Mouse (Mus musculus) heart, embryonic 16.5 days (tissue): ENCODE data around the gene Exosc8. TPM values are rescaled to one million over a fixed set of nuclear protein-coding genes. Genes with fewer than 3 reads are reported as not detected.

Experiments
- ATAC-seq: fragments of 200-750 bp; cut with Nextera tagmentation; replicated peaks from 2 replicates; pipeline ENCODE4 v1.8.0; 2017; ENCODE audit warnings: moderate number of reproducible peaks; ENCODE audit not compliant: insufficient read depth, low FRiP score; ENCODE audit errors: extremely low read depth
- H3K27ac ChIP-seq: fragments of 300-500 bp; sonication (generic); 2 replicates; pipeline ENCODE4 v1.5.1; 2014; ENCODE audit warnings: mild to moderate bottlenecking, low read length, control low read depth, moderate library complexity
- H3K27me3 ChIP-seq: fragments of 300-500 bp; sonication (generic); 2 replicates; pipeline ENCODE4 v1.6.1; 2014; ENCODE audit warnings: low read length, mixed read lengths; ENCODE audit not compliant: control insufficient read depth, insufficient read depth
- H3K36me3 ChIP-seq: fragments of 300-500 bp; sonication (generic); 2 replicates; pipeline ENCODE4 v1.6.1; 2014; ENCODE audit not compliant: control insufficient read depth, insufficient read depth
- H3K4me1 ChIP-seq: fragments of 300-500 bp; sonication (generic); 2 replicates; pipeline ENCODE4 v1.6.1; 2014; ENCODE audit warnings: low read length, mixed read lengths; ENCODE audit not compliant: control insufficient read depth, insufficient read depth
- H3K4me2 ChIP-seq: fragments of 300-500 bp; sonication (generic); 2 replicates; pipeline ENCODE4 v1.6.1; 2014; ENCODE audit warnings: low read depth, mild to moderate bottlenecking, control low read depth, low read length
- H3K4me3 ChIP-seq: fragments of 300-500 bp; sonication (generic); 2 replicates; pipeline ENCODE4 v1.5.1; 2014; ENCODE audit warnings: mild to moderate bottlenecking, control low read depth, low read length
- H3K9ac ChIP-seq: fragments of 300-500 bp; sonication (generic); 2 replicates; pipeline ENCODE4 v1.6.1; 2014; ENCODE audit warnings: low read length, control low read depth
- H3K9me3 ChIP-seq: fragments of 300-500 bp; sonication (generic); replicated peaks from 2 replicates; pipeline ENCODE4 v1.6.1; 2016; ENCODE audit warnings: low read length; ENCODE audit not compliant: control insufficient read depth
- WGBS: fragments of 180-500 bp; shearing (Covaris S2); extraction: QIAGEN DNeasy Blood & Tissue Kit; methylation state at CpG from one replicate; pipeline ENCODE4 v1.1.7; 2014; 5-methylcytosine and 5-hydroxymethylcytosine counted together
- polyA plus RNA-seq: library from polyadenylated mRNA; unstranded; fragments of >200 nt; fragmentation: Nextera tagmentation; extraction: Ambion mirVana; gene quantifications from 2 replicates; pipeline ENCODE4 v1.2.1, GENCODE M21; 2015

Exosc8 gene
- polyA plus RNA-seq, 1 experiment from 2014 or later, result 75.0 TPM

DNA sequence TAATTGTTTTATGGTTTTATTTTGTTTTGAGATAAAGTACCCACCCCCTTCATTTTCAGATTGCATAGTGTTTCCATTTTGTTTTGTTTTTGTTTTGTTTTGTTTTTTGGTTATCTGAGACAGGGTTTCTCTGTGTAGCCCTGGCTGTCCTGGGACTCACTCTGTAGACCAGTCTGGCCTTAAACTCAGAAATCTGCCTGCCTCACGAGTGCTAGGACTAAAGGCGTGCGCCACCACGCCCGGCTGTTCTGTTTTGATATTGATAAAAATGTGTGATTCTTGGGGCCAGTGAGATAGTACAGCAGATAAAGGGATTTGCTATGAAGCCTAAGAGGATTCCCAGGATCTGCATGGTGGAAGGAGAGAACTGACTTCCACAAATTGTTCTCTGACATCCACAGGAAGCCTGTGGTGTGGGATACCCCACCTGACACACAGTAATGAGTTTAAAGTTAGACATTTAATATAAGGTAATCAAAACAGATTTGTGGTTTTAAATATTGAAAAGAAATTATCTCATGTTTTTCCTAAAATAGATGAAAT is 35.4 kb downstream of the Exosc8 start:
- WGBS, result 46% methylated on average over 5 of the region's 5 CpGs

DNA sequence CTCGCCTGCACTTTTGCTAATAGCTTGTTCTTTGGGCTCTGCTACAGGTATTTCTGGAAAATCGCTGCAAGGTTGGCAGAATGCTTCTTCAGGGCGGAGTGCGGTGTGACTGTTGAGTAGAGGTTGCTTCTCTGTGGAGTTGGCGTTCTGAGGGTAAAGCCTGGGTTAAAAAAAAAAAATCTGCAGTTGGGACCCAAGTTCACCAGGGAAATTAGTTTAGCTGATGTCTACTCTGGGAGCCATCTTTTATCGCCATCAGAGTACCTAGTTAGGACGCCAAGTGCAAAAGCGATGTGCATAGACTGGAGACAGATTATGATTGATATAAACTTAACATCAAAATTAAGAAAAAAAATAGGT is 42.2 kb downstream of the Exosc8 start:
- H3K4me3 ChIP-seq, result peak overlapping the region; percentile 78
- peak overlapping the region; percentile 80 for H3K4me2 ChIP-seq
- ATAC-seq, result 0 out of 2 replicates have a peak, but pooled peaks have one; percentile 1
- H3K27ac ChIP-seq, result peak overlapping the region; percentile 92
- H3K9ac ChIP-seq, result peak overlapping the region; percentile 81
- no peaks in the 10 kb centered on the region for H3K27me3 ChIP-seq
- peaks cover 7% of the 10 kb centered on the region; the same call in 1 of the 2 replicates for H3K36me3 ChIP-seq
- no peaks in the 10 kb centered on the region for H3K9me3 ChIP-seq
- WGBS, result 0% methylated on average over 8 of the region's 8 CpGs
- peaks cover 2% of the 10 kb centered on the region; the same call in 1 of the 2 replicates for H3K4me1 ChIP-seq

More for the DNA sequence above, 35.4 kb downstream of the Exosc8 start:
- no peaks in the 10 kb centered on the region for H3K4me1 ChIP-seq
- H3K9ac ChIP-seq, result no peak overlapping the region
- no peaks in the 10 kb centered on the region for H3K9me3 ChIP-seq
- H3K27ac ChIP-seq, result no peak overlapping the region
- peaks cover 35% of the 10 kb centered on the region for H3K36me3 ChIP-seq
- H3K4me3 ChIP-seq, result no peak overlapping the region
- H3K4me2 ChIP-seq, result no peak overlapping the region
- H3K27me3 ChIP-seq, result no peaks in the 10 kb centered on the region
- no peak for ATAC-seq

DNA sequence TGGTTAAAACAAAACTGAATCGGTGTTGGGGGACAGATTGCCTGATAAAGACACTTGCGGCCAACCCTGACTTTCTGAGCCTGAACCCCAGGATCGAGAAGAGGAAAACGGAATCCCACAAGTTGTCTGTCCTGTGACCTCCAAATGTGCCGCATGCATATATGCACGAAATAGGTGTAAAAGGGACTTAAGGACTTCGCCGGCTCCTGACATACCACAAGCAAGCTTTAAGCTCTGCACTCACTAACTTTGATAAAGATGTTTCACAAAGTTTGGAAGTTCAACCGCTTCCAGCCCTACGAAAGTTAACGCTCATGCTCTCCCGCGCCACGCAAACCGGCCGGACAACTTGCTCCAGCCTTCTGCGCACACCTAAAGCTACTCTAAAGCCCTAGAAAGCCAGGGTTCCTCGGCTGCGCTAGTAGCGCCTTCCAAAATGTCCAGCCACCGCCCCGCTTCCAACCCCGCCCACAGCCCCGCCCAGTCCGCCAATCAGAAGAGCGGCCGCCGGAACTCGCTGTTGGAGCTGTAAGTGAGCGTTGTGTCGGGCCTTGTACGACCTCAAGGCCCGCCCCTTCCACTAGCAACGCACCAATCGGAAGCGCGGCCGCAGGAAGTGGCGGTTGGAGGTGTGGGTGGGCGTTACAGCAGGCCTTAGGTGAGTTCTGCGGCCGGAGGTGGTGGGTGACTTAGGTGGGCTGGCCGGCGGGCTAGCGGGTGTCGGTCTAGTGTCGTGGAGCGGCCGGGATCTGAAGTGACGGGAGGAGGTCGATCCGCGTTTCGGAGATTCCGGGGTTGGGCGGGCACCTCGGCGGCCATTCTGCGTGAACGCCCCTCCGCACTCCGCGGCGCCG is 42.8 kb downstream of the Exosc8 start, which contains the start of gene Supt20:
Gene Supt20 (plus strand): TSS at position 606 of the 854 bp plus-strand sequence.
- H3K9me3 ChIP-seq, result no peaks in the 10 kb centered on the region
- WGBS, result under 1% methylated on average over 65 of the region's 65 CpGs
- peak within 1 kb of the TSS; percentile 96 for H3K4me2 ChIP-seq
- peaks cover 7% of the 10 kb centered on the region; the same call in 1 of the 2 replicates for H3K36me3 ChIP-seq
- peak within 1 kb of the TSS; percentile 92 for H3K27ac ChIP-seq
- H3K9ac ChIP-seq, result peak within 1 kb of the TSS; percentile 81
- H3K4me3 ChIP-seq, result peak within 1 kb of the TSS; percentile 78
- ATAC-seq, result peak; percentile 99
- H3K27me3 ChIP-seq, result no peaks in the 10 kb centered on the region
- peaks cover 2% of the 10 kb centered on the region; the same call in 1 of the 2 replicates for H3K4me1 ChIP-seq

DNA sequence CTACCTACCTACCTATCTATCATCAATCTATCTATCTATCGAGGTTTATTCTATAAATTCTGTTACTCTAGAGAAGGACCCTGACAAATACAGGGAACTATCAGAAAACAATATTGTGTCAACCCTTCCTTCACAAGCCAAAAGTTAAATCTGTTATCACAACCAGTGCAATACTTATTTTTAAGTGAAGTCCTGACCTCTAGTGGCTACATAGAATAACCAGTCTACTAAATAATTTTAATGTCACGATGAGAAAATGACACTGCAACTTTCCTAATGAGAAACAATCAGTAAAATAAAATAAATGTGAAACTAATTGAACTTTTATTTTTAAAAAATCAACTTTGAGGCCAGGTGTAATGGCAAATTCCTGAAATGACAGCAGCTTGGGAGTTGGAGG is 46.1 kb downstream of the Exosc8 start:
- no peaks in the 10 kb centered on the region for H3K36me3 ChIP-seq
- no peak overlapping the region for H3K4me3 ChIP-seq
- WGBS, result 34% methylated on average over 2 of the region's 2 CpGs
- H3K27me3 ChIP-seq, result no peaks in the 10 kb centered on the region
- H3K4me1 ChIP-seq, result no peaks in the 10 kb centered on the region; the same call in 1 of the 2 replicates
- H3K9me3 ChIP-seq, result no peaks in the 10 kb centered on the region
- H3K4me2 ChIP-seq, result no peak overlapping the region
- ATAC-seq, result no peak
- H3K9ac ChIP-seq, result no peak overlapping the region
- no peak overlapping the region for H3K27ac ChIP-seq

DNA sequence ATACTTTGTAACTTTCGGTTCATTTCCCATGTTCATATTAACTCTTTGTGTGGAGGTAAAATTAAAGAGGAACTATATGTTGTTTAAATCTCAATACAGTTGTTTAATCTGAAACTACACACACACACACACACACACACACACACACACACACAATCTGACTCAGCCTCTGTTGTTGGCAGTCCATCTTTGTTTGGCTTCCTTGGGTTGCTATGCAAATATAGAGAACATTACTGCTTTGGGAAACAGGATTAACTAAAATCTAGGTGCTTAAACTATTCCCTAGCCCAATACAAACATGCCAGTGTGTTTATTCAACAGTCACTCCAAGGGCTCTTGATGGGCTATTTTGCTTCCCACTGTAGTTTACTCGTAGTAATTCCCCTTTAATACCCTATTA is 47.9 kb downstream of the Exosc8 start:
- H3K4me1 ChIP-seq, result no peaks in the 10 kb centered on the region; the same call in 1 of the 2 replicates
- H3K4me2 ChIP-seq, result no peak overlapping the region
- ATAC-seq, result no peak
- H3K27ac ChIP-seq, result no peak overlapping the region
- no peak overlapping the region for H3K4me3 ChIP-seq
- H3K9ac ChIP-seq, result no peak overlapping the region
- H3K36me3 ChIP-seq, result no peaks in the 10 kb centered on the region
- no peaks in the 10 kb centered on the region for H3K27me3 ChIP-seq
- 56% methylated on average over 2 of the region's 2 CpGs for WGBS
- H3K9me3 ChIP-seq, result no peaks in the 10 kb centered on the region

DNA sequence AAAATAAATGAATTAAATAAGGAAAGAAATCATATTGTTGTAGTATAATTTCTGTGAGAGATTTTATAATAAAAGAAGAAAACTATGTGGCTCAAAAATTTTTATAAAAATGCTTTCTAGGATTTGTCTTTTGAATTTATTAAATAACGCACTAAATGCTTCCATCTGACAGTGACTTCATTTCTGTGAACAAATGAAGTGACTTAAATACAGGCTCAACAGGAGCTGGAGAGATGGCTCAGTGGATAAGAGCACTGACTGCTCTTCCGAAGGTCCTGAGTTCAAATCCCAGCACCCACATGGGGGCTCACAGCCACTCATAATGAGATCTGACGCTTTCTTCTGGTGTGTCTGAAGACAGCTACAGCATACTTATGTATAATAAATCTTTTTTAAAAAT is 50.0 kb downstream of the Exosc8 start:
- H3K27ac ChIP-seq, result no peak overlapping the region
- no peak overlapping the region for H3K4me2 ChIP-seq
- no peak overlapping the region for H3K4me3 ChIP-seq
- 93% methylated on average over 3 of the region's 3 CpGs for WGBS
- no peaks in the 10 kb centered on the region for H3K36me3 ChIP-seq
- H3K9ac ChIP-seq, result no peak overlapping the region
- no peaks in the 10 kb centered on the region for H3K4me1 ChIP-seq
- H3K9me3 ChIP-seq, result no peaks in the 10 kb centered on the region
- H3K27me3 ChIP-seq, result no peaks in the 10 kb centered on the region
- ATAC-seq, result no peak

DNA sequence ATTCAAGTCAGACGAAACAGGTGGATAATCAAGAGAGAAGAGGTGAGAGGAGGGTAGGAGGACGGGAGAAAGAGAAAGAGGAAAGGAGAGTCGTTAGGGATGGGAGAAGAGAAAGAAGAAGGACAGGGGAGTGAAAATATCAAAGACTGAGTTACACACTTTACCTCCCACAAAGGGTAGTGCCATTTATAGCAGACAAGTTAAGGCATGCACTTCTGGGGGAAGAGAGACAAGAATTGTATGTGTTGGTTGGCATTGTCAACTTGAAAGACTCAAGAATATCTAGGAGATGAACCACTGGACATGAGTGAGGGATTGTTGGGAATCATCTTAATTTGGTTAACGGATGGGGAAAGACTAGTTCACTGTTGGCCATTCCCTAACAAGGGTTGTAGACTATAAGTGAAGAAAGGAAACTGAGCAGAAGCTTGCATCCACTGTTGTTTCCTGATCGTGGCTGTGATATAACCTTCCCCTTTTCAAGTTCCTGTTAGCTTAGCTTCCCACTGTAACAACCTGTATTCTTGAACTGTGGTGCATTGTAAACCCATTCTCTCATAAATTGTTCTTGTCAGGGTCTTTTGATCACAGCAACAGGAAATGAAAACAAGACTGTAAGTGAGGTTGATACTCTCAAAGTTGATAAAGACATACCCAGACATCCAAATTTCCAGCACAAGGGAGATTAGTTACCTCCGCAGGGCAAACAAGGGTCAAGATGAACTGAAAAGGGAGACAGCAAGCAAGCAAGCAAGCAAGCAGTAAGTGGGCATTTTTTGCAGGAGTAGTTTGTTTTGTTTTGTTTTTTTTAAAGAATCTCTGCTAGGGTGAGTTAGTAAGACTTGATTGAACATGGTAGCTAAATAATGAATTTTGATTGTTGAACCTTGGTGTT is 53.6 kb downstream of the Exosc8 start:
- H3K27me3 ChIP-seq, result no peaks in the 10 kb centered on the region
- no peaks in the 10 kb centered on the region for H3K4me1 ChIP-seq
- WGBS, result 57% methylated on average over 6 of the region's 6 CpGs
- H3K4me2 ChIP-seq, result no peak overlapping the region
- H3K27ac ChIP-seq, result no peak overlapping the region
- H3K36me3 ChIP-seq, result no peaks in the 10 kb centered on the region
- H3K9ac ChIP-seq, result no peak overlapping the region
- ATAC-seq, result no peak
- H3K4me3 ChIP-seq, result no peak overlapping the region
- no peaks in the 10 kb centered on the region for H3K9me3 ChIP-seq
